8 mouse cellular contexts compared by ENCODE assay signal in genomic region chr5:99728027-99728451, GRCm38 (mm10). TPM values are rescaled to one million over a fixed set of nuclear protein-coding genes. Genes with fewer than 3 reads are reported as not detected.
DNase-seq lines count a peak whose midpoint lies in the region; ATAC-seq and TF ChIP-seq lines count a peak whose summit lies in the region.

No protein-coding gene starts in this region.

- no peaks in the 10 kb centered on the region for H3K36me3 ChIP-seq in midbrain, embryonic 16.5 days (ENCODE audit: control insufficient read depth, insufficient read depth, low read length)

- peak overlapping the region; percentile 90 for H3K27ac ChIP-seq in midbrain, embryonic 16.5 days (ENCODE audit: low read length)

- H3K27me3 ChIP-seq in midbrain, embryonic 16.5 days (ENCODE audit: control insufficient read depth, insufficient read depth, low read depth, low read length) = no peaks in the 10 kb centered on the region

- no peaks in the 10 kb centered on the region for H3K9me3 ChIP-seq in midbrain, embryonic 16.5 days (replicated peaks; ENCODE audit: control insufficient read depth, low read length, poor library complexity, severe bottlenecking)

- peak overlapping the region; percentile 86 for H3K9ac ChIP-seq in midbrain, embryonic 16.5 days (ENCODE audit: low read depth, low read length)

- DNase-seq in kidney, adult 11 months = peak; percentile 5
- DNase-seq in kidney, adult 8-10 months = no peak
- peak; percentile 70 for DNase-seq in brain, embryonic 14.5 days (ENCODE audit: low read depth)
- DNase-seq in frontal cortex, postnatal 36 days (ENCODE audit: low spot score in 2 of 2) = peak; percentile 27 to 31
- DNase-seq in kidney, postnatal 25 days = peak; percentile 8 to 33
- DNase-seq in c-Kit-positive CD71-positive TER-119-positive erythroid progenitor cells, embryonic 14.5 days (ENCODE audit: low spot score) = no peak
- DNase-seq in ovary, adult 18-20 months (ENCODE audit: low spot score) = no peak

- no peak for TF ChIP-seq POLR2A in brain, embryonic 14.5 days (IDR thresholded peaks at IDR 0.05; ENCODE audit: borderline replicate concordance, extremely low read depth, insufficient read depth, insufficient read length, poor library complexity, severe bottlenecking)

- peak overlapping the region; percentile 65 for H3K4me2 ChIP-seq in midbrain, embryonic 16.5 days (ENCODE audit: low read length)

- ATAC-seq in midbrain, embryonic 16.5 days = peak; percentile 41

- H3K4me1 ChIP-seq in midbrain, embryonic 16.5 days (ENCODE audit: control insufficient read depth, insufficient read depth, low read length) = peaks cover 5% of the 10 kb centered on the region; the same call in 1 of the 2 replicates

- TF ChIP-seq CTCF in brain, embryonic 14.5 days (IDR thresholded peaks at IDR 0.05; ENCODE audit: borderline replicate concordance, extremely low read depth, insufficient read depth, insufficient read length) = no peak

- under 1% methylated on average over 15 of the region's 15 CpGs for WGBS in midbrain, embryonic 16.5 days

- H3K4me3 ChIP-seq in midbrain, embryonic 16.5 days (ENCODE audit: low read depth, low read length) = peak overlapping the region; percentile 73

RNA-seq across cellular contexts. Expression of gene Rasgef1b, which starts 0.8 kb away (rescaled TPM):
- 37.4 and 42.7 TPM in 2 replicates for polyA plus RNA-seq in brain, embryonic 14.5 days (2012; rRNA removed)
- polyA plus RNA-seq in midbrain, embryonic 16.5 days (2015; fragmentation: Nextera tagmentation; extraction: Ambion mirVana) = 59.7 and 69.0 TPM in 2 replicates

Comparison
In these comparisons a context has a peak if more than half of its experiments do, and no peak if none do; other contexts are left out.
1. DNase-seq: peak in kidney, adult 11 months (single experiment), brain, embryonic 14.5 days (single experiment), frontal cortex, postnatal 36 days (2 of 2) and kidney, postnatal 25 days (2 of 2); none in kidney, adult 8-10 months (0 of 2), c-Kit-positive CD71-positive TER-119-positive erythroid progenitor cells, embryonic 14.5 days (single experiment) and ovary, adult 18-20 months (single experiment).